Mouse (Mus musculus): Measurements from ENCODE around the gene Lmtk2. TPM values are rescaled to one million over a fixed set of nuclear protein-coding genes. Genes with fewer than 3 reads are reported as not detected.

Lmtk2 gene
- polyA plus RNA-seq, 1 experiment from 2014 or later, result 1.2 TPM

DNA sequence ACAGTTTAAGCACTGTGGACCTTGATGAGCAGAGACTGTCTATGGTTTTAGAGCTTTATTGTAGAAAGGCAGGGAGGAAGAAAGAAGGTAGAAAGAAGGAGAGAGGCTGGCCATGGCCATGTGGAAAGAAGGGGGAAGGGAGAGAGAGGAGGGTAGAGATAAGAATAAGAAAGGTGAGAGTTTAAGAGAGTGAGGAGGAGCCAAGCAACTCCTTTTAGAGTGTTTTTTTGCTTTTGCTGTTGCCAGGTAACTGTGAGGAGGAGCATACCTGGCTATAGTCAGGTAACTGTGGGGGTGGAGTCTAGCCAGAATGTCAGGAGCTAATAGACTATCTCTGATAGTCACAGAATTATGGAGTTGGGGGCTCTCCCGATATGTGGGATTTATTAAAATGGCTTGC lies 30.2 kb upstream of the Lmtk2 start:
- Histone ChIP-seq H3K27me3 (ENCODE audit: insufficient read depth, low read length) (no peaks in the 10 kb centered on the region), H3K9ac (replicated peaks) (no peak overlapping the region), H3K4me3 (ENCODE audit: low read depth, low read length) (no peak overlapping the region), H3K4me2 (ENCODE audit: low read depth, low read length) (no peak overlapping the region), H3K9me3 (ENCODE audit: low read length) (no peaks in the 10 kb centered on the region), H3K36me3 (replicated peaks; ENCODE audit: insufficient read depth, low read length) (no peaks in the 10 kb centered on the region), H3K27ac (ENCODE audit: low read depth) (no peak overlapping the region), H3K4me1 (ENCODE audit: insufficient read depth) (no peaks in the 10 kb centered on the region)
- DNase-seq (no peak), ATAC-seq (no peak)
- TF ChIP-seq CTCF (IDR thresholded peaks at IDR 0.05; ENCODE audit: low read depth) (no peak), EP300 (IDR thresholded peaks at IDR 0.05; ENCODE audit: low read depth) (no peak)
- WGBS (ENCODE audit: insufficient replicate concordance), result 76% methylated on average over 1 of the region's 1 CpGs

GRCm38 (mm10) chr5:144071249-144071648 lies 29.0 kb upstream of the Lmtk2 start:
- Histone ChIP-seq H3K4me3 (ENCODE audit: low read depth, low read length) (no peak overlapping the region), H3K9me3 (ENCODE audit: low read length) (no peaks in the 10 kb centered on the region), H3K4me2 (ENCODE audit: low read depth, low read length) (no peak overlapping the region), H3K27ac (ENCODE audit: low read depth) (no peak overlapping the region), H3K4me1 (ENCODE audit: insufficient read depth) (no peaks in the 10 kb centered on the region), H3K27me3 (ENCODE audit: insufficient read depth, low read length) (no peaks in the 10 kb centered on the region), H3K9ac (replicated peaks) (no peak overlapping the region), H3K36me3 (replicated peaks; ENCODE audit: insufficient read depth, low read length) (no peaks in the 10 kb centered on the region)
- no peak for DNase-seq
- no peak for TF ChIP-seq EP300 (IDR thresholded peaks at IDR 0.05; ENCODE audit: low read depth)
- no peak for TF ChIP-seq CTCF (IDR thresholded peaks at IDR 0.05; ENCODE audit: low read depth)
- no peak for ATAC-seq
- WGBS (ENCODE audit: insufficient replicate concordance), result 48% methylated on average over 1 of the region's 1 CpGs

DNA sequence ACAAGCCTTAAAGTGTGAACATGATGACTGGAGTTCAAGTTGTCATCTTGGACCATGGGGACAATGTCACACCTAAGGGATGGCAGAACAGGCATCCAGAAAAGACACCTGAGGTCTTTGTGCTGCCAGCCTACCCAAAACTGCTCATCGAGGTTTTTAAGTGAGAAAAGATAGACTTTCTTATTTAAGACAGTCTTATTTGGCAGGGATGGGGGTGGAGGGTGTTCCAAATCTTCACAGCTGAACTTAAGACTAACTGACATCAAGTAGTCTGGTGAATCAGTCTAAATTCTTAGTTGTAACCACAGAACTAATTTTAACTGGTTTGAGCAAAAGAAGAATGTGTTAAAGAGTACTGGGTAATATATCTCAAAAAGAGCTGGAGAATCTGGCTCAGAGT lies 22.7 kb upstream of the Lmtk2 start:
- no peaks in the 10 kb centered on the region for H3K4me1 ChIP-seq (ENCODE audit: insufficient read depth)
- ATAC-seq (no peak), DNase-seq (no peak)
- no peak overlapping the region for H3K9ac ChIP-seq (replicated peaks)
- 35% methylated on average over 1 of the region's 1 CpGs for WGBS (ENCODE audit: insufficient replicate concordance)
- H3K36me3 ChIP-seq (replicated peaks; ENCODE audit: insufficient read depth, low read length), result no peaks in the 10 kb centered on the region
- TF ChIP-seq CTCF (IDR thresholded peaks at IDR 0.05; ENCODE audit: low read depth), result no peak
- TF ChIP-seq EP300 (IDR thresholded peaks at IDR 0.05; ENCODE audit: low read depth), result no peak
- no peaks in the 10 kb centered on the region for H3K27me3 ChIP-seq (ENCODE audit: insufficient read depth, low read length)
- no peaks in the 10 kb centered on the region for H3K9me3 ChIP-seq (ENCODE audit: low read length)
- no peak overlapping the region for H3K4me2 ChIP-seq (ENCODE audit: low read depth, low read length)
- H3K27ac ChIP-seq (ENCODE audit: low read depth), result no peak overlapping the region
- H3K4me3 ChIP-seq (ENCODE audit: low read depth, low read length), result no peak overlapping the region

- TF ChIP-seq EP300 (IDR thresholded peaks at IDR 0.05; ENCODE audit: low read depth), result no peak
- TF ChIP-seq CTCF (IDR thresholded peaks at IDR 0.05; ENCODE audit: low read depth), result no peak
- no peak for ATAC-seq
- WGBS (ENCODE audit: insufficient replicate concordance), result 38% methylated on average over 2 of the region's 2 CpGs
- no peak overlapping the region for H3K27ac ChIP-seq (ENCODE audit: low read depth)
- H3K4me3 ChIP-seq (ENCODE audit: low read depth, low read length), result no peak overlapping the region
- DNase-seq, result no peak
- no peak overlapping the region for H3K9ac ChIP-seq (replicated peaks)
- H3K27me3 ChIP-seq (ENCODE audit: insufficient read depth, low read length), result no peaks in the 10 kb centered on the region
- no peaks in the 10 kb centered on the region for H3K9me3 ChIP-seq (ENCODE audit: low read length)
- no peak overlapping the region for H3K4me2 ChIP-seq (ENCODE audit: low read depth, low read length)
- no peaks in the 10 kb centered on the region for H3K4me1 ChIP-seq (ENCODE audit: insufficient read depth)
- H3K36me3 ChIP-seq (replicated peaks; ENCODE audit: insufficient read depth, low read length), result no peaks in the 10 kb centered on the region
These were observed 19.4 kb upstream of the Lmtk2 start for GRCm38 (mm10) chr5:144080886-144081285.

DNA sequence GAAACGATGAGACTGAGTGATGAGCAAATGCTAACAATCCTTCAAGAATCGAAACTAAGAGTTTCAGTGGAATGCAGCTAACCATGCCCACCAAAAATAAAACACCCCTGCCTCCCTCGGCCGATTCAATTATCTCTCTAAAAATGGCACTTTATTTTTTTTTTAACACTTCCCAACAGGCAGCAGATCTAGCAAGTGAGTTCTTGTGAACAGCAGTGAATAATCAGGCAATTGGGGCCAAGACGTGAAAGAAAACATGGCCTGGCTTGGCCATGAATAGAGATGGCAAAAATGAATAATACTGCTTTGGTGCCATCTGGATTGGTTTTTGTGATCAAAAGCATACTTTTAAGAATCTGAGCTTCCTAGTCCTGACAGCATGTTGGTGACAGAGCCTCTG lies 18.2 kb upstream of the Lmtk2 start:
- no peak overlapping the region for H3K9ac ChIP-seq (replicated peaks)
- no peaks in the 10 kb centered on the region for H3K4me1 ChIP-seq (ENCODE audit: insufficient read depth)
- no peak overlapping the region for H3K4me2 ChIP-seq (ENCODE audit: low read depth, low read length)
- H3K4me3 ChIP-seq (ENCODE audit: low read depth, low read length), result no peak overlapping the region
- WGBS (ENCODE audit: insufficient replicate concordance), result 77% methylated on average over 5 of the region's 5 CpGs
- ATAC-seq, result no peak
- H3K9me3 ChIP-seq (ENCODE audit: low read length), result no peaks in the 10 kb centered on the region
- TF ChIP-seq CTCF (IDR thresholded peaks at IDR 0.05; ENCODE audit: low read depth) (no peak), EP300 (IDR thresholded peaks at IDR 0.05; ENCODE audit: low read depth) (no peak)
- H3K27me3 ChIP-seq (ENCODE audit: insufficient read depth, low read length), result no peaks in the 10 kb centered on the region
- DNase-seq, result no peak
- no peaks in the 10 kb centered on the region for H3K36me3 ChIP-seq (replicated peaks; ENCODE audit: insufficient read depth, low read length)
- H3K27ac ChIP-seq (ENCODE audit: low read depth), result no peak overlapping the region

GRCm38 (mm10) chr5:144083521-144083920 lies 16.7 kb upstream of the Lmtk2 start:
- TF ChIP-seq CTCF (IDR thresholded peaks at IDR 0.05; ENCODE audit: low read depth), result no peak
- no peak for TF ChIP-seq EP300 (IDR thresholded peaks at IDR 0.05; ENCODE audit: low read depth)
- WGBS (ENCODE audit: insufficient replicate concordance), result 94% methylated on average over 2 of the region's 2 CpGs
- Histone ChIP-seq H3K27ac (ENCODE audit: low read depth) (no peak overlapping the region), H3K27me3 (ENCODE audit: insufficient read depth, low read length) (no peaks in the 10 kb centered on the region), H3K4me3 (ENCODE audit: low read depth, low read length) (no peak overlapping the region), H3K4me2 (ENCODE audit: low read depth, low read length) (no peak overlapping the region), H3K36me3 (replicated peaks; ENCODE audit: insufficient read depth, low read length) (no peaks in the 10 kb centered on the region), H3K9ac (replicated peaks) (no peak overlapping the region), H3K4me1 (ENCODE audit: insufficient read depth) (no peaks in the 10 kb centered on the region), H3K9me3 (ENCODE audit: low read length) (no peaks in the 10 kb centered on the region)
- ATAC-seq, result no peak
- no peak for DNase-seq

- no peaks in the 10 kb centered on the region for H3K36me3 ChIP-seq (replicated peaks; ENCODE audit: insufficient read depth, low read length)
- 49% methylated on average over 4 of the region's 4 CpGs for whole genome bisulfite sequencing (ENCODE audit: insufficient replicate concordance)
- no peak overlapping the region for H3K4me2 ChIP-seq (ENCODE audit: low read depth, low read length)
- no peak overlapping the region for H3K27ac ChIP-seq (ENCODE audit: low read depth)
- no peak overlapping the region for H3K9ac ChIP-seq (replicated peaks)
- DNase-seq (no peak), ATAC-seq (no peak)
- H3K4me3 ChIP-seq (ENCODE audit: low read depth, low read length), result no peak overlapping the region
- no peaks in the 10 kb centered on the region for H3K9me3 ChIP-seq (ENCODE audit: low read length)
- no peaks in the 10 kb centered on the region for H3K27me3 ChIP-seq (ENCODE audit: insufficient read depth, low read length)
- no peak for TF ChIP-seq EP300 (IDR thresholded peaks at IDR 0.05; ENCODE audit: low read depth)
- no peak for TF ChIP-seq CTCF (IDR thresholded peaks at IDR 0.05; ENCODE audit: low read depth)
- H3K4me1 ChIP-seq (ENCODE audit: insufficient read depth), result no peaks in the 10 kb centered on the region
These were observed 16.0 kb upstream of the Lmtk2 start for GRCm38 (mm10) chr5:144084271-144084670.

Data from liver, postnatal 0 days (tissue).